Mouse (Mus musculus): Measurements from ENCODE around the gene Cobl. TPM values are rescaled to one million over a fixed set of nuclear protein-coding genes. Genes with fewer than 3 reads are reported as not detected.

The Cobl gene
- total and polyA plus RNA-seq, 2 experiments from 2014 or later: 11.4 to 17.8 TPM

DNA sequence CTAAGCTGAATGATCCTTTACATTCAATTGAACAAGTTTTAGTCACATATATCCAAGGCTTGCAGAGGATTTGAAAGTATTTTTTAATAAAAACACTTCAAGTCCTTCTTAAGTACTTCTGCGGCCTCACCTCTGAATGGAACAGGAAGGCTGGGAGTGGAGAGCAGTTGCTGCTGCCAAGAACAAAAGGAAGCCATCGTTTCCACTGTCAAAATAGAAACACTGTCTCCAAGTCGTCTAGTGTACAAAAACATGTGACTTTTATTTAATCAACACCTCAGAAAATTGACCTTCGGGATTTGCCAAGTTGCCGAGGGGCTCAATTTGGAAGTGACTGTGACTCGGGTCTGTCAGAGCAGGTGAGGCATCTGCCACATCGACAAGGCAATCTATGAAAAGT is 184.0 kb downstream of the Cobl start:
- no peaks in the 10 kb centered on the region for H3K4me1 ChIP-seq (ENCODE audit: insufficient read depth, low read length)
- 62% methylated on average over 7 of the region's 7 CpGs for WGBS
- no peak overlapping the region for H3K9ac ChIP-seq (replicated peaks; ENCODE audit: low read length)
- no peak overlapping the region for H3K27ac ChIP-seq
- DNase-seq (ENCODE audit: low spot score): no peak
- no peak overlapping the region for H3K4me2 ChIP-seq (ENCODE audit: low read depth, low read length)
- TF ChIP-seq CTCF (IDR thresholded peaks at IDR 0.05; ENCODE audit: low read depth): no peak
- H3K27me3 ChIP-seq (ENCODE audit: insufficient read depth, low read length): no peaks in the 10 kb centered on the region
- H3K4me3 ChIP-seq (ENCODE audit: low read length): no peak overlapping the region
- ATAC-seq: no peak
- no peaks in the 10 kb centered on the region for H3K9me3 ChIP-seq (ENCODE audit: low read length)
- H3K36me3 ChIP-seq (ENCODE audit: insufficient read depth, low read length): no peaks in the 10 kb centered on the region

GRCm38 (mm10) chr11:12274276-12274675 is 190.5 kb downstream of the Cobl start:
- no peak for DNase-seq (ENCODE audit: low spot score)
- TF ChIP-seq CTCF (IDR thresholded peaks at IDR 0.05; ENCODE audit: low read depth): no peak
- Histone ChIP-seq H3K27me3 (ENCODE audit: insufficient read depth, low read length) (no peaks in the 10 kb centered on the region), H3K4me2 (ENCODE audit: low read depth, low read length) (no peak overlapping the region), H3K4me1 (ENCODE audit: insufficient read depth, low read length) (no peaks in the 10 kb centered on the region), H3K27ac (no peak overlapping the region), H3K4me3 (ENCODE audit: low read length) (no peak overlapping the region), H3K36me3 (ENCODE audit: insufficient read depth, low read length) (no peaks in the 10 kb centered on the region), H3K9me3 (ENCODE audit: low read length) (no peaks in the 10 kb centered on the region), H3K9ac (replicated peaks; ENCODE audit: low read length) (no peak overlapping the region)
- 79% methylated on average over 2 of the region's 2 CpGs for WGBS
- no peak for ATAC-seq

DNA sequence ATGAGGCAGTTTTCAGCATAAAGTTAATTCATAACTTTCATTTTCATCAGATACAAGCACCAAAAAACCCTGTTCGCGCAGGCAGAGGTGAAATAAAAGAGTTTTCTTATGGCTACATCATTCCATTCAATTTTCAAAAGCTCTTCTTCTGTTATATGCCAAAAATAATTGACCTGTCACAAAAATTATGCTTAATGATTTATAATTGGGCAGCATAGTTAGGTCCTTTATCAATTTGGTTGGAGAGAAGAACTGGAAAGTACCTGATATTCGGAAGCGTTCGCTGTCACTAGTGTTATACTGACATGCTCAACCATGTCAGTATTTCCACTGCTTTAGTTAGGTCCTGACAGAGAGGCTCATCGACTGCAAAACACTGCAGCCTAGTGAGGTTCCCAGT is 191.0 kb downstream of the Cobl start:
- ATAC-seq: no peak
- no peak for TF ChIP-seq CTCF (IDR thresholded peaks at IDR 0.05; ENCODE audit: low read depth)
- WGBS: 85% methylated on average over 6 of the region's 6 CpGs
- no peaks in the 10 kb centered on the region for H3K4me1 ChIP-seq (ENCODE audit: insufficient read depth, low read length)
- H3K27ac ChIP-seq: no peak overlapping the region
- no peak overlapping the region for H3K4me3 ChIP-seq (ENCODE audit: low read length)
- no peak overlapping the region for H3K9ac ChIP-seq (replicated peaks; ENCODE audit: low read length)
- no peaks in the 10 kb centered on the region for H3K9me3 ChIP-seq (ENCODE audit: low read length)
- H3K27me3 ChIP-seq (ENCODE audit: insufficient read depth, low read length): no peaks in the 10 kb centered on the region
- no peaks in the 10 kb centered on the region for H3K36me3 ChIP-seq (ENCODE audit: insufficient read depth, low read length)
- H3K4me2 ChIP-seq (ENCODE audit: low read depth, low read length): no peak overlapping the region
- no peak for DNase-seq (ENCODE audit: low spot score)

DNA sequence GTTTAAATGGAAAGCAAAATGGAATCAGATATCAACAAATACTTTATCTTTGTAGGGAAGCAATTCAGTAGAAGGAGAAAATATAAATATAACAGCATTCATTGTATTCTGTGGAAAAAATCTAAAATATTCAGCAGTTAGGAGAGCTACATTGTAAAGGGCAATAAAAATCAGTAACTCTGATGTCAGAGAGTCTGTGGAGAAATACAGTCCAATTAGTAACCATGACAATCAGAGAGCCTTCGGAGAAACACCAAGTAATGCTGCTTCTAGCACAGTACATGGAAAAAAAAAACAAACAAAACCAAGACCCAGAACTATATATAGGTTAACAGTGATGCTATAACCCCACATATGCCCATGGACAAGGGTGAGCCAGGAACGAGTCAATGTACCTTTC is 206.3 kb downstream of the Cobl start:
- DNase-seq (ENCODE audit: low spot score): no peak
- Histone ChIP-seq H3K36me3 (ENCODE audit: insufficient read depth, low read length) (no peaks in the 10 kb centered on the region), H3K4me1 (ENCODE audit: insufficient read depth, low read length) (peaks cover 2% of the 10 kb centered on the region; the same call in 1 of the 2 replicates), H3K27ac (no peak overlapping the region), H3K9ac (replicated peaks; ENCODE audit: low read length) (no peak overlapping the region), H3K4me2 (ENCODE audit: low read depth, low read length) (no peak overlapping the region), H3K9me3 (ENCODE audit: low read length) (no peaks in the 10 kb centered on the region), H3K4me3 (ENCODE audit: low read length) (no peak overlapping the region), H3K27me3 (ENCODE audit: insufficient read depth, low read length) (no peaks in the 10 kb centered on the region)
- 41% methylated on average over 2 of the region's 2 CpGs for WGBS
- no peak for ATAC-seq
- no peak for TF ChIP-seq CTCF (IDR thresholded peaks at IDR 0.05; ENCODE audit: low read depth)

- TF ChIP-seq CTCF (IDR thresholded peaks at IDR 0.05; ENCODE audit: low read depth): no peak
- Histone ChIP-seq H3K27ac (no peak overlapping the region), H3K36me3 (ENCODE audit: insufficient read depth, low read length) (no peaks in the 10 kb centered on the region), H3K9me3 (ENCODE audit: low read length) (no peaks in the 10 kb centered on the region), H3K9ac (replicated peaks; ENCODE audit: low read length) (no peak overlapping the region), H3K27me3 (ENCODE audit: insufficient read depth, low read length) (no peaks in the 10 kb centered on the region), H3K4me2 (ENCODE audit: low read depth, low read length) (no peak overlapping the region), H3K4me3 (ENCODE audit: low read length) (no peak overlapping the region), H3K4me1 (ENCODE audit: insufficient read depth, low read length) (peaks cover 2% of the 10 kb centered on the region; the same call in 1 of the 2 replicates)
- DNase-seq (ENCODE audit: low spot score): peak; percentile 11
- ATAC-seq: no peak
- WGBS: 54% methylated on average over 5 of the region's 5 CpGs
These were observed 207.2 kb downstream of the Cobl start for GRCm38 (mm10) chr11:12257324-12258118.

- Histone ChIP-seq H3K4me1 (ENCODE audit: insufficient read depth, low read length) (no peaks in the 10 kb centered on the region), H3K9ac (replicated peaks; ENCODE audit: low read length) (no peak overlapping the region), H3K27ac (no peak overlapping the region), H3K36me3 (ENCODE audit: insufficient read depth, low read length) (no peaks in the 10 kb centered on the region), H3K4me3 (ENCODE audit: low read length) (no peak overlapping the region), H3K4me2 (ENCODE audit: low read depth, low read length) (no peak overlapping the region), H3K27me3 (ENCODE audit: insufficient read depth, low read length) (no peaks in the 10 kb centered on the region), H3K9me3 (ENCODE audit: low read length) (no peaks in the 10 kb centered on the region)
- 84% methylated on average over 4 of the region's 4 CpGs for WGBS
- ATAC-seq (no peak), DNase-seq (ENCODE audit: low spot score) (no peak)
- no peak for TF ChIP-seq CTCF (IDR thresholded peaks at IDR 0.05; ENCODE audit: low read depth)
These were observed 219.3 kb downstream of the Cobl start for GRCm38 (mm10) chr11:12245327-12245915.

DNA sequence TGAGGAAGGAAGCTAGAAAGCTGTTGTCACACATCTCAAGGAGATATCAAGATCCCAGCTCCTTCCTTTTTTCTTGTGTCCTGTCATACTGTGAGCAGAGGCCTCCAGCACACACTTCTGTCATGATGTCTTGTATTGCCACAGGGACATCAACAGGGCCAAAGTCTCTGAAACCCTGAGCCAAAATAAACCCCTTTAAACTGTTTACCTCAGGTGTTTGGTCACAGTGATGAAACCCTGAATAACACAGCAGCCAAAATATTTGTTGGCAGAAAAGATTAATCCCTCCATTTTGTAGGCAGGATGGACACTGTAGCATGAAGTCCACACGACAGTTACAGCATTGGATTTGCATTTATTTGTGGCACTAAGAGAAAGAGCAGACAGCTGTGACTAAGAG is 228.4 kb downstream of the Cobl start:
- ATAC-seq: no peak
- 56% methylated on average over 1 of the region's 1 CpGs for WGBS

More for the DNA sequence above, 228.4 kb downstream of the Cobl start:
- Histone ChIP-seq H3K27me3 (ENCODE audit: insufficient read depth, low read length) (peaks cover 18% of the 10 kb centered on the region; the same call in 1 of the 2 replicates), H3K36me3 (ENCODE audit: insufficient read depth, low read length) (no peaks in the 10 kb centered on the region), H3K9me3 (ENCODE audit: low read length) (no peaks in the 10 kb centered on the region), H3K4me1 (ENCODE audit: insufficient read depth, low read length) (peaks cover 16% of the 10 kb centered on the region), H3K27ac (no peak overlapping the region), H3K9ac (replicated peaks; ENCODE audit: low read length) (no peak overlapping the region), H3K4me2 (ENCODE audit: low read depth, low read length) (no peak overlapping the region), H3K4me3 (ENCODE audit: low read length) (no peak overlapping the region)
- DNase-seq (ENCODE audit: low spot score): no peak
- TF ChIP-seq CTCF (IDR thresholded peaks at IDR 0.05; ENCODE audit: low read depth): no peak
